Mouse (Mus musculus): ENCODE results near the gene Ikbip. TPM values are rescaled to one million over a fixed set of nuclear protein-coding genes. Genes with fewer than 3 reads are reported as not detected.
A peak's percentile ranks its signal among the peaks of the same experiment; 100 is the strongest.

The Ikbip gene
- polyA plus RNA-seq, 1 experiment from 2014 or later = 18.7 TPM

GRCm38 (mm10) chr10:91076667-91077066 lies 6.1 kb upstream of the Ikbip start:
- Histone ChIP-seq H3K4me3 (ENCODE audit: low read depth, low read length) (no peak overlapping the region), H3K9me3 (ENCODE audit: control insufficient read depth, low read length) (no peaks in the 10 kb centered on the region), H3K36me3 (ENCODE audit: control insufficient read depth, insufficient read depth, low read length) (no peaks in the 10 kb centered on the region; the same call in 1 of the 2 replicates), H3K4me1 (ENCODE audit: control insufficient read depth, insufficient read depth, low read length) (no peaks in the 10 kb centered on the region), H3K9ac (replicated peaks; ENCODE audit: low read depth, low read length) (no peak overlapping the region), H3K27ac (ENCODE audit: low read depth, low read length) (no peak overlapping the region), H3K27me3 (ENCODE audit: control insufficient read depth, insufficient read depth, low read length) (no peaks in the 10 kb centered on the region), H3K4me2 (ENCODE audit: low read depth, low read length) (no peak overlapping the region)
- WGBS = 94% methylated on average over 2 of the region's 2 CpGs
- ATAC-seq (ENCODE audit: low read depth) = no peak

GRCm38 (mm10) chr10:91080540-91080939 lies 2.2 kb upstream of the Ikbip start:
- no peak for ATAC-seq (ENCODE audit: low read depth)
- 93% methylated on average over 5 of the region's 5 CpGs for WGBS

GRCm38 (mm10) chr10:91081959-91082507 lies 707 bp upstream of the Ikbip start:
- peak overlapping the region; percentile 82 for H3K9ac ChIP-seq (replicated peaks; ENCODE audit: low read depth, low read length)
- peak overlapping the region; percentile 79 for H3K27ac ChIP-seq (ENCODE audit: low read depth, low read length)
- H3K4me2 ChIP-seq (ENCODE audit: low read depth, low read length) = peak overlapping the region; percentile 71
- ATAC-seq (ENCODE audit: low read depth) = peak; percentile 60
- no peaks in the 10 kb centered on the region for H3K27me3 ChIP-seq (ENCODE audit: control insufficient read depth, insufficient read depth, low read length)
- WGBS = under 1% methylated on average over 27 of the region's 27 CpGs
- H3K4me1 ChIP-seq (ENCODE audit: control insufficient read depth, insufficient read depth, low read length) = no peaks in the 10 kb centered on the region
- H3K4me3 ChIP-seq (ENCODE audit: low read depth, low read length) = peak overlapping the region; percentile 77
- H3K9me3 ChIP-seq (ENCODE audit: control insufficient read depth, low read length) = no peaks in the 10 kb centered on the region
- no peaks in the 10 kb centered on the region; the same call in 1 of the 2 replicates for H3K36me3 ChIP-seq (ENCODE audit: control insufficient read depth, insufficient read depth, low read length)

More at GRCm38 (mm10) chr10:91080540-91080939, 2.2 kb upstream of the Ikbip start:
- H3K4me1 ChIP-seq (ENCODE audit: control insufficient read depth, insufficient read depth, low read length) = no peaks in the 10 kb centered on the region
- H3K27me3 ChIP-seq (ENCODE audit: control insufficient read depth, insufficient read depth, low read length) = no peaks in the 10 kb centered on the region
- H3K4me2 ChIP-seq (ENCODE audit: low read depth, low read length) = no peak overlapping the region
- no peak overlapping the region for H3K9ac ChIP-seq (replicated peaks; ENCODE audit: low read depth, low read length)
- H3K27ac ChIP-seq (ENCODE audit: low read depth, low read length) = no peak overlapping the region
- H3K4me3 ChIP-seq (ENCODE audit: low read depth, low read length) = no peak overlapping the region
- H3K36me3 ChIP-seq (ENCODE audit: control insufficient read depth, insufficient read depth, low read length) = no peaks in the 10 kb centered on the region; the same call in 1 of the 2 replicates
- H3K9me3 ChIP-seq (ENCODE audit: control insufficient read depth, low read length) = no peaks in the 10 kb centered on the region

GRCm38 (mm10) chr10:91083393-91083927 lies 720 bp downstream of the Ikbip start:
- no peak for ATAC-seq (ENCODE audit: low read depth)
- Histone ChIP-seq H3K9ac (replicated peaks; ENCODE audit: low read depth, low read length) (peak overlapping the region; percentile 62), H3K4me3 (ENCODE audit: low read depth, low read length) (peak overlapping the region; percentile 77), H3K27ac (ENCODE audit: low read depth, low read length) (peak overlapping the region; percentile 64), H3K27me3 (ENCODE audit: control insufficient read depth, insufficient read depth, low read length) (no peaks in the 10 kb centered on the region), H3K36me3 (ENCODE audit: control insufficient read depth, insufficient read depth, low read length) (no peaks in the 10 kb centered on the region), H3K9me3 (ENCODE audit: control insufficient read depth, low read length) (no peaks in the 10 kb centered on the region), H3K4me1 (ENCODE audit: control insufficient read depth, insufficient read depth, low read length) (no peaks in the 10 kb centered on the region), H3K4me2 (ENCODE audit: low read depth, low read length) (peak overlapping the region; percentile 71)
- WGBS = 49% methylated on average over 12 of the region's 12 CpGs

GRCm38 (mm10) chr10:91092812-91093211 lies 10.1 kb downstream of the Ikbip start:
- no peak for ATAC-seq (ENCODE audit: low read depth)
- Histone ChIP-seq H3K27ac (ENCODE audit: low read depth, low read length) (no peak overlapping the region), H3K4me1 (ENCODE audit: control insufficient read depth, insufficient read depth, low read length) (no peaks in the 10 kb centered on the region), H3K9ac (replicated peaks; ENCODE audit: low read depth, low read length) (no peak overlapping the region), H3K36me3 (ENCODE audit: control insufficient read depth, insufficient read depth, low read length) (no peaks in the 10 kb centered on the region; the same call in 1 of the 2 replicates), H3K9me3 (ENCODE audit: control insufficient read depth, low read length) (no peaks in the 10 kb centered on the region), H3K4me2 (ENCODE audit: low read depth, low read length) (no peak overlapping the region), H3K27me3 (ENCODE audit: control insufficient read depth, insufficient read depth, low read length) (no peaks in the 10 kb centered on the region), H3K4me3 (ENCODE audit: low read depth, low read length) (no peak overlapping the region)
- WGBS = 92% methylated on average over 4 of the region's 4 CpGs

- Histone ChIP-seq H3K9me3 (ENCODE audit: control insufficient read depth, low read length) (no peaks in the 10 kb centered on the region), H3K4me1 (ENCODE audit: control insufficient read depth, insufficient read depth, low read length) (no peaks in the 10 kb centered on the region), H3K4me2 (ENCODE audit: low read depth, low read length) (no peak overlapping the region), H3K36me3 (ENCODE audit: control insufficient read depth, insufficient read depth, low read length) (no peaks in the 10 kb centered on the region; the same call in 1 of the 2 replicates), H3K27ac (ENCODE audit: low read depth, low read length) (no peak overlapping the region), H3K9ac (replicated peaks; ENCODE audit: low read depth, low read length) (no peak overlapping the region), H3K27me3 (ENCODE audit: control insufficient read depth, insufficient read depth, low read length) (no peaks in the 10 kb centered on the region), H3K4me3 (ENCODE audit: low read depth, low read length) (no peak overlapping the region)
- WGBS = 92% methylated on average over 15 of the region's 15 CpGs
- ATAC-seq (ENCODE audit: low read depth) = no peak
These were observed 11.7 kb downstream of the Ikbip start for GRCm38 (mm10) chr10:91094251-91095104.

GRCm38 (mm10) chr10:91098056-91098455 lies 15.3 kb downstream of the Ikbip start:
- no peak overlapping the region for H3K9ac ChIP-seq (replicated peaks; ENCODE audit: low read depth, low read length)
- H3K27ac ChIP-seq (ENCODE audit: low read depth, low read length) = no peak overlapping the region
- 95% methylated on average over 8 of the region's 8 CpGs for WGBS
- H3K4me1 ChIP-seq (ENCODE audit: control insufficient read depth, insufficient read depth, low read length) = no peaks in the 10 kb centered on the region
- no peaks in the 10 kb centered on the region for H3K27me3 ChIP-seq (ENCODE audit: control insufficient read depth, insufficient read depth, low read length)
- no peak for ATAC-seq (ENCODE audit: low read depth)
- H3K36me3 ChIP-seq (ENCODE audit: control insufficient read depth, insufficient read depth, low read length) = no peaks in the 10 kb centered on the region; the same call in 1 of the 2 replicates
- no peaks in the 10 kb centered on the region for H3K9me3 ChIP-seq (ENCODE audit: control insufficient read depth, low read length)
- no peak overlapping the region for H3K4me3 ChIP-seq (ENCODE audit: low read depth, low read length)
- H3K4me2 ChIP-seq (ENCODE audit: low read depth, low read length) = no peak overlapping the region

GRCm38 (mm10) chr10:91100101-91100500 lies 17.4 kb downstream of the Ikbip start:
- H3K27me3 ChIP-seq (ENCODE audit: control insufficient read depth, insufficient read depth, low read length) = no peaks in the 10 kb centered on the region
- no peaks in the 10 kb centered on the region for H3K4me1 ChIP-seq (ENCODE audit: control insufficient read depth, insufficient read depth, low read length)
- no peak overlapping the region for H3K27ac ChIP-seq (ENCODE audit: low read depth, low read length)
- no peak overlapping the region for H3K9ac ChIP-seq (replicated peaks; ENCODE audit: low read depth, low read length)
- no peaks in the 10 kb centered on the region for H3K9me3 ChIP-seq (ENCODE audit: control insufficient read depth, low read length)
- WGBS = 86% methylated on average over 1 of the region's 1 CpGs
- H3K4me3 ChIP-seq (ENCODE audit: low read depth, low read length) = no peak overlapping the region
- H3K36me3 ChIP-seq (ENCODE audit: control insufficient read depth, insufficient read depth, low read length) = no peaks in the 10 kb centered on the region; the same call in 1 of the 2 replicates
- H3K4me2 ChIP-seq (ENCODE audit: low read depth, low read length) = no peak overlapping the region
- no peak for ATAC-seq (ENCODE audit: low read depth)

GRCm38 (mm10) chr10:91101936-91102335 lies 19.2 kb downstream of the Ikbip start:
- ATAC-seq (ENCODE audit: low read depth) = no peak
- no peak overlapping the region for H3K27ac ChIP-seq (ENCODE audit: low read depth, low read length)
- 93% methylated on average over 25 of the region's 25 CpGs for WGBS

More at GRCm38 (mm10) chr10:91101936-91102335, 19.2 kb downstream of the Ikbip start:
- Histone ChIP-seq H3K4me2 (ENCODE audit: low read depth, low read length) (no peak overlapping the region), H3K27me3 (ENCODE audit: control insufficient read depth, insufficient read depth, low read length) (no peaks in the 10 kb centered on the region), H3K9ac (replicated peaks; ENCODE audit: low read depth, low read length) (no peak overlapping the region), H3K36me3 (ENCODE audit: control insufficient read depth, insufficient read depth, low read length) (no peaks in the 10 kb centered on the region), H3K9me3 (ENCODE audit: control insufficient read depth, low read length) (no peaks in the 10 kb centered on the region), H3K4me1 (ENCODE audit: control insufficient read depth, insufficient read depth, low read length) (no peaks in the 10 kb centered on the region), H3K4me3 (ENCODE audit: low read depth, low read length) (no peak overlapping the region)

Data from neural tube, embryonic 14.5 days (tissue).